Mouse (Mus musculus) midbrain, embryonic 13.5 days (tissue): ENCODE measurements around the gene Rnf8. TPM values are rescaled to one million over a fixed set of nuclear protein-coding genes. Genes with fewer than 3 reads are reported as not detected.

Experiments used
- ATAC-seq: fragments of 200-750 bp; cut with Nextera tagmentation; 2 replicates; pipeline ENCODE4 v1.8.0; 2017; ENCODE audit warnings: mild to moderate bottlenecking, moderate TSS enrichment, moderate library complexity
- H3K27ac ChIP-seq: fragments of 300-500 bp; sonication (generic); 2 replicates; pipeline ENCODE4 v1.5.1; 2015; ENCODE audit warnings: inconsistent platforms, mild to moderate bottlenecking, moderate library complexity
- H3K27me3 ChIP-seq: fragments of 300-500 bp; sonication (generic); 2 replicates; pipeline ENCODE4 v1.6.1; 2015; ENCODE audit warnings: mild to moderate bottlenecking, inconsistent platforms
- H3K36me3 ChIP-seq: fragments of 300-500 bp; sonication (generic); 2 replicates; pipeline ENCODE4 v1.6.1; 2015; ENCODE audit warnings: mild to moderate bottlenecking, inconsistent platforms
- H3K4me1 ChIP-seq: fragments of 300-500 bp; sonication (generic); replicated peaks from 2 replicates; pipeline ENCODE4 v1.6.1; 2015; ENCODE audit warnings: inconsistent platforms
- H3K4me2 ChIP-seq: fragments of 300-500 bp; sonication (generic); replicated peaks from 2 replicates; pipeline ENCODE4 v1.6.1; 2015; ENCODE audit warnings: moderate library complexity, mild to moderate bottlenecking, inconsistent platforms
- H3K4me3 ChIP-seq: fragments of 300-500 bp; sonication (generic); replicated peaks from 2 replicates; pipeline ENCODE4 v1.5.1; 2015; ENCODE audit warnings: mild to moderate bottlenecking, inconsistent platforms
- H3K9ac ChIP-seq: fragments of 300-500 bp; sonication (generic); replicated peaks from 2 replicates; pipeline ENCODE4 v1.6.1; 2015; ENCODE audit warnings: mild to moderate bottlenecking, inconsistent platforms
- H3K9me3 ChIP-seq: fragments of 300-500 bp; sonication (generic); 2 replicates; pipeline ENCODE4 v1.6.1; 2016; ENCODE audit warnings: mild to moderate bottlenecking, inconsistent platforms
- WGBS: fragments of 180-500 bp; shearing (Covaris S2); methylation state at CpG from one replicate; pipeline ENCODE4 v1.1.7; 2015; 5-methylcytosine and 5-hydroxymethylcytosine counted together
- polyA plus RNA-seq: library from polyadenylated mRNA; unstranded; fragments of >200 nt; fragmentation: Nextera tagmentation; extraction: Ambion mirVana; gene quantifications from 2 replicates; pipeline ENCODE4 v1.2.1, GENCODE M21; 2015

Rnf8 gene
- 87.3 and 94.9 TPM in 2 replicates for polyA plus RNA-seq

DNA sequence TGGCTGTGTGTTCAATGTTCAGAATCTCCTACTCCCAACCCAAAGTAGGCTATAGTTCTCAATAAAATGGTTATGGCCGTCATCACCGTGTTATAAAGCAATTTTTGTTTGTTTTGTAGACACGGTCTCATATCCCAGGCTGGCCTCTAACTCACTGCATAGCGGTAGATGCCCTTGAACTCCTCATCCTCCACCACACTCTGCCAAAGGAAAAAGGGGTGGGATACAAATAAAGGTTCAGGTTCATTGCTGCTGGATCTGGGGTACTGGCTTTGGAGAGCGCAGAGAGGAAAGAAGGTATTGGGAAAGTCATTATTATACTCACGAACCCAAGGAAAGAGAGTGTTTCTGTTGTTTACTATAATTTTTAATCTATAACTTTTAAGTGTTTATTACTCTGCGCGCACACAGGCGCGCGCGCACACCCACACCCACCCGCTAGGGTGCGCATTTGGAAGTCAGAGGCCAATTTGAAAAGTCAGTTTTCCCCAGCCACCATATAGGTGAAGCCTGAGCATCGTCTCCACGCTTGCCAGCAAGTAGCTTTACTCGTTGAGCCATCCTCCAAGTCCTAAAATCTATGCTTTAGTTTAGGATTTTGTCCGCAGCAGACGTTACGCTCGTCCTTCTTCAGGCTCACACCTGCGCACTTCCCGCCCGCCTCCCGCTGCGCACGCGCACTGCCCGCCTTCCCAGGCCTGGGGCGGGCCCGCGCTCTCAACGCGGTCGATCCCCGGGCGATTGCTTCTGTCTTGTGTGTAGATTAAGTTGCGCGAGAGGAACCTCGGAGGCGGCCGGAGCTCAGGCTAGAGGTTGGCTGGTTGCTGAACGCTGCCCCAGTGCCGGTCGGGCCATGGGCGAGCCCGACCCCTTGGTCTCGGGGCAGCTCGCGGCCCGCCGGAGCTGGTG is at the start of gene Rnf8, which contains the start of gene Gm28043:
TSS of gene Rnf8 (plus strand) at position 676 of the 909 bp plus-strand sequence.
TSS of gene Gm28043 (plus strand) at position 762 of the 909 bp plus-strand sequence.
- Histone ChIP-seq H3K27me3 (no peaks in the 10 kb centered on the region), H3K4me3 (peak within 1 kb of the TSS; percentile 95), H3K9ac (peak within 1 kb of the TSS; percentile 99), H3K4me2 (peak within 1 kb of the TSS; percentile 93), H3K9me3 (no peaks in the 10 kb centered on the region), H3K27ac (peak within 1 kb of the TSS; percentile 93), H3K4me1 (peaks cover 33% of the 10 kb centered on the region), H3K36me3 (peaks cover 12% of the 10 kb centered on the region)
- WGBS: 2% methylated on average over 52 of the region's 52 CpGs
- ATAC-seq: peak; percentile 94

DNA sequence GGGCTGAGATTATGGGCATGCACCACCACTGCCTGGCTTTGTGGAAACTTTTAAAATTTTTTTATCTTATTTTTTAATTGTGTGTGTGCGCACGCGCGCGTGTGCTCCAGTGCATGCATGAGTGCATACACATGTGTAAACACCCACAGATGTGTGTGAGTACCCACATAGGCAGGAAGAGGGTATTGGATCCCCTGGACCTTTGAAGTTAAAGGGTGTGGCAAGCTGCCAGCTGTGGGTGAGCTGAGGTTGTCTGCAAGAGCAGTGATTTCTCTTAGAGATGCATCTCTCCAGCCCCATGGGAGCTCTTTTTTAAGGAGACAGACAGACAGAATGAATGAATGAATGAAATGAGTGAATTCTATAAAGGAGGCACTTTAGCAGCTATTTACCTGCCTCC is 49.1 kb upstream of the Rnf8 start:
- ATAC-seq: no peak
- WGBS: 98% methylated on average over 5 of the region's 5 CpGs
- H3K4me1 ChIP-seq: no peaks in the 10 kb centered on the region
- H3K27me3 ChIP-seq: no peaks in the 10 kb centered on the region
- H3K4me3 ChIP-seq: no peak overlapping the region
- H3K4me2 ChIP-seq: no peak overlapping the region
- H3K27ac ChIP-seq: no peak overlapping the region
- H3K36me3 ChIP-seq: peaks cover 43% of the 10 kb centered on the region
- H3K9ac ChIP-seq: no peak overlapping the region
- H3K9me3 ChIP-seq: no peaks in the 10 kb centered on the region

DNA sequence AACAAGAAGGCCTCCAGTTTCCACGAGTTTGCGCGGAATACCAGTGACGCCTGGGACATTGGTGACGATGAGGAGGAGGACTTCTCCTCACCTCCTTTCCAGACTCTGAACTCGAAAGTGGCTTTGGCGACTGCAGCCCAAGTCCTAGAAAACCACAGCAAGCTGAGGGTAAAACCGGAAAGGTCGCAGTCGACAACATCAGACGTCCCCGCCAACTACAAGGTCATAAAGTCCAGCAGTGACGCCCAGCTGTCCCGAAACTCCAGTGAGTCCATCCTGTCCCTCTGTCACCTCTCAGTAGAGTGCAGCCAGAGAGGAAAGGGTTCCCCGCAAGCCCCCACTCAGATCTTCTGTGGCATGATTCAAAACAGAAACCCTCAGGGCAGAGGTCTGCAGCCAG is 46.2 kb upstream of the Rnf8 start:
- Histone ChIP-seq H3K27me3 (no peaks in the 10 kb centered on the region), H3K4me1 (no peaks in the 10 kb centered on the region), H3K9ac (no peak overlapping the region), H3K27ac (no peak overlapping the region), H3K4me2 (no peak overlapping the region), H3K36me3 (peaks cover 70% of the 10 kb centered on the region), H3K9me3 (no peaks in the 10 kb centered on the region), H3K4me3 (no peak overlapping the region)
- 93% methylated on average over 15 of the region's 15 CpGs for WGBS
- no peak for ATAC-seq

DNA sequence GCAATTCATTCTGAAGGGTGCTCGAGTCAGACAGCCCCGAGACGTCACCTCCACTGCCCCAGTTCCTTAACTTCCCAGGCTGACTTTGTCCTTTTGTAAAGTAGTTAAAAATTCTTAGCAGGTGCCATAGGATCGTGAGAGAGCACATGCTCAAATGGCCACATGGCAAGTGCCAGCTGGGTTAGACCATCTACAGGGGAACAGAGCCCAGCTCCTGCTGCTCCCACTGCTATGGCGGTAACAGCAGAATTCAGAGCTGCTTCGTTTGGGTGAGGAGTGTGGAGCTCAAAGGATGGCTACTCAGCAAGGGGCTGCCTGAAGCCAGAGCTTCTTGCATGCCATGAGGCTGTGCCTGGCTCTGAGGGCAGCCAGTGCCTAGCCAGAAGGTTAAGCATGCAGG is 44.8 kb upstream of the Rnf8 start:
- Histone ChIP-seq H3K9me3 (no peaks in the 10 kb centered on the region), H3K27ac (no peak overlapping the region)

DNA sequence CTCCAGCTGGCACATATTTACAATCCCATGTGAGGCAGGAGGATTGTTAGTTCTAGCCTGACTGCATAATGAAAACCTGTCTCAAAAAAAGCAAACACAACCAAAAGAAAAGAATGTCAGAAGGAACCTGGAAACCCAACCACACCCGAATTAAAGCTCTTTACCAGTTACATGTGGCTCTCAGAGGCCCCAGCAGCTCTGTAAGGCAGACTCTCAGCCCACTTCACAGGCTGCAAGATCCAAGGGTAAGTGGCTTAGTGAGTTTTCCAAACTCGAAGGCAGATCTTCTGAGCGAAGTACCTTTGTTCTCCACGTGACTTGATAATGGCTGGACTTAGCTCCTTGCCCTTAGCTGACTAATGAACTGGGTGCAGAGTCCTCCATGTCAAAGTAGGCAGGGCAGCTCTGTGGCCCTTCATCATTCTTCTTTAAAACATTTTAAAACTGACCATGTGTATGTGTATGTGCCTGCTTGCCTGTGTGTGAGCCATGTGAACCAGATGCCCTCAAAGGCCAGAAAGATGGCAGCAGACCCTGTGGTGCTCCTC is 34.9 kb upstream of the Rnf8 start:
- WGBS: 84% methylated on average over 4 of the region's 4 CpGs
- peaks cover 81% of the 10 kb centered on the region for H3K36me3 ChIP-seq
- H3K27me3 ChIP-seq: no peaks in the 10 kb centered on the region
- no peak overlapping the region for H3K4me2 ChIP-seq
- ATAC-seq: no peak
- no peak overlapping the region for H3K9ac ChIP-seq
- H3K9me3 ChIP-seq: no peaks in the 10 kb centered on the region
- no peak overlapping the region for H3K4me3 ChIP-seq
- H3K4me1 ChIP-seq: no peaks in the 10 kb centered on the region
- H3K27ac ChIP-seq: no peak overlapping the region

More for the DNA sequence above, 44.8 kb upstream of the Rnf8 start:
- Histone ChIP-seq H3K9ac (no peak overlapping the region), H3K4me1 (no peaks in the 10 kb centered on the region), H3K4me2 (no peak overlapping the region), H3K36me3 (peaks cover 76% of the 10 kb centered on the region), H3K27me3 (no peaks in the 10 kb centered on the region), H3K4me3 (no peak overlapping the region)
- WGBS: 81% methylated on average over 6 of the region's 6 CpGs
- no peak for ATAC-seq

DNA sequence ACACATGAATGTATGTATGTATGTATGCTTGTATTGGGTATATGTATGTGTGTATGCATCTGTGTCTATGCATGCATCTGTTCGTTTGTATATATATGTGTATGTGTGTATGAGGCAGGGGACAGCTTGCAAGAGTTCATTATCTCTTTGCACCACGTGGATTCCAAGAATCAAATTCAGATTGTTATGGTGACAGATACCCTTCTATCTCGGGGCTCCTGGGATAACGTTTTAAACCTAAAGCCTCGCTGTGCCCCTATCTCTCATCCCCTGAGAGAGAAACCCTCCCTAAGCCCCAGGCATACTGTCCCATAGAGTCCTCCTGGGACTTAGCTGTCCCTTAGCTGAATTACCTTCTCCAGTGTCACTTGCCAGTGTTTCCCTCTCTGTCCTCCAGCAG is 31.0 kb upstream of the Rnf8 start:
- Histone ChIP-seq H3K4me1 (peaks cover 3% of the 10 kb centered on the region; the same call in 1 of the 2 replicates), H3K9me3 (no peaks in the 10 kb centered on the region), H3K9ac (no peak overlapping the region), H3K4me3 (no peak overlapping the region), H3K27ac (no peak overlapping the region), H3K36me3 (peaks cover 59% of the 10 kb centered on the region), H3K27me3 (no peaks in the 10 kb centered on the region), H3K4me2 (no peak overlapping the region)
- ATAC-seq: no peak
- WGBS: 84% methylated on average over 5 of the region's 5 CpGs

DNA sequence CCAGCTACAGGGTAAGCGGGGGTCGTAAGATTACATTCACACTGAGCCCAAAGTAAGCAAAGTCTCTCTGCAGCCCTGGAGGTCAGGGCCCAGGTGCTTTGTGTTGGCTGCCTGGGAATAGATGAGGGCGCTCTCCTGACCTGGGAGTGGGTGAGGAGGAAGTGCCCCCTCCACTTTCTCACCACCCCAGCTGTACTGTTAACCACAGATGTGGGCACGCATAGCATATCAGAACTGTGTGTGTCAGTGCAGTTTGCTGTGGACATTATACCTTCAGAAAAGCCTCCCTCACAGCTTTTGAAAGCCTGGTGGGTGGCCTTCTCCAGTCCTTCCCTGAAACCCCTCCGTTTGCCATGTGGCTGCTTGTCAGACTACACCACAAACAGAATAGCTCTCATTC is 30.3 kb upstream of the Rnf8 start:
- Histone ChIP-seq H3K4me1 (peaks cover 10% of the 10 kb centered on the region), H3K4me3 (no peak overlapping the region), H3K27ac (no peak overlapping the region), H3K9ac (no peak overlapping the region), H3K27me3 (no peaks in the 10 kb centered on the region), H3K4me2 (no peak overlapping the region), H3K9me3 (no peaks in the 10 kb centered on the region), H3K36me3 (peaks cover 52% of the 10 kb centered on the region)
- WGBS: 84% methylated on average over 5 of the region's 5 CpGs
- no peak for ATAC-seq

DNA sequence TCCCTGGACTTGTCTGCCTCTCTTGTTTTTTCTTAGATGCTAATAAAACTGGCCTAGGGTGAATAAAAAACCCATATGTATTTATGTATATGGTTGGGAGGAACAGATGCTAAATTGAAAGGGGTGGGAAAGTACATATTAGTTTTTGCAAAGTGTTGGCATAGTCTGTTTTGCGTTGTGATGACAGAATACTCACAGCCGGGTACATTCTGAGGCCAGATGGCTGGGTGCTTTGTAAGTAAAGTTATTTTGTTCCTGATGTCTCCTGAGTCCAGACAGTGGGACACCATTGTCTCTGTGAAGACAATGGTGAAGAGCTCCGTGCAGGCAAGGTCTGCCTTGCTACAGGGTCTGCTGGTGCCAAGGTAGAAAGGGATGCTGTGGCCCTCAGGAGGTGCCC is 29.9 kb upstream of the Rnf8 start:
- H3K36me3 ChIP-seq: peaks cover 47% of the 10 kb centered on the region
- 69% methylated on average over 3 of the region's 3 CpGs for WGBS
- no peak overlapping the region for H3K4me2 ChIP-seq
- ATAC-seq: no peak
- no peaks in the 10 kb centered on the region for H3K9me3 ChIP-seq
- H3K4me3 ChIP-seq: no peak overlapping the region
- peaks cover 14% of the 10 kb centered on the region for H3K4me1 ChIP-seq
- H3K27me3 ChIP-seq: no peaks in the 10 kb centered on the region
- no peak overlapping the region for H3K9ac ChIP-seq
- no peak overlapping the region for H3K27ac ChIP-seq

DNA sequence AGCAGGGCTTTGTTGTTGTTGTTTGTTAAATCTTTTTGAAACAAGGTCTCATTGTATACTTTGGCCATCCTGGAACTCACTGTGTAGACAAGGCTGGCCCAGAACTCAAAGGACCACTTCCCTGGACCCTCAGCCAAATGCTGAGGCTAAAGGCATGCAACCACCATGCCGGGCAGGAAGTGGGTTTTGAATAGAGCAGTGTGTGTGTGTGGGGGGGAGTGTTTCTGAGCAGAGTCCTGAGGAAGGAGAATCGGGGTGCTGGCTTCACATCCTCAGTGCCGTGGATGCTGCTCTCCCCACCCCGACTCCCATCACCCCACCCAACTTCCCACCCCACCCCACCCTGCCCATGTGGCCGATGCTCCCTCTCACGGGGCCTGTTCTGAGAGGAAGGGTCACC is 29.1 kb upstream of the Rnf8 start:
- H3K27ac ChIP-seq: no peak overlapping the region
- H3K4me1 ChIP-seq: peaks cover 18% of the 10 kb centered on the region
- no peaks in the 10 kb centered on the region for H3K9me3 ChIP-seq
- WGBS: 94% methylated on average over 6 of the region's 6 CpGs
- no peak overlapping the region for H3K4me3 ChIP-seq
- H3K27me3 ChIP-seq: no peaks in the 10 kb centered on the region
- H3K9ac ChIP-seq: no peak overlapping the region
- peaks cover 44% of the 10 kb centered on the region for H3K36me3 ChIP-seq
- no peak overlapping the region for H3K4me2 ChIP-seq
- no peak for ATAC-seq

DNA sequence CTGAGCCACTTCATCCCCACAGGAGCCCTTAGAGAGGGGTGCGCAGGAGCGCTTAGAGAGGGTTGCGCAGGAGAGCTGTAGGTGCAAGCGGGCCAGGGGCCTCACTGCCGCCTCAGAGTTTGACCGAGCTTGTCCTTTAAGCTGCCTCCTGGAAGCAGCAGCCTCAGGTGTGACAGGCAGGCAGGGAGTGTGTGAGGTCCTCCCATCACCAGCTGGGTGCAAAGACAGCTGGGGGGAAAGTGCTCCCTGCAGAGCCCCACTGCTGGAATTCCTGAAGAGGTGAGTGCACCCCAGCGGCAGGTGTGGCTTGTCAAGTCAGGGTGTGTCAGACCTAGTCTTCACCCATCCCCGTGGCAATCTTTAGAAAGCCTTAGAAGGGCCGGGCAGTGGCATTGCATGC is 27.7 kb upstream of the Rnf8 start:
- H3K27me3 ChIP-seq: no peaks in the 10 kb centered on the region
- peaks cover 32% of the 10 kb centered on the region for H3K36me3 ChIP-seq
- H3K4me1 ChIP-seq: peaks cover 18% of the 10 kb centered on the region
- ATAC-seq: no peak
- no peak overlapping the region for H3K27ac ChIP-seq
- no peak overlapping the region for H3K4me3 ChIP-seq
- no peaks in the 10 kb centered on the region for H3K9me3 ChIP-seq
- H3K4me2 ChIP-seq: no peak overlapping the region
- H3K9ac ChIP-seq: no peak overlapping the region
- 85% methylated on average over 9 of the region's 9 CpGs for WGBS

DNA sequence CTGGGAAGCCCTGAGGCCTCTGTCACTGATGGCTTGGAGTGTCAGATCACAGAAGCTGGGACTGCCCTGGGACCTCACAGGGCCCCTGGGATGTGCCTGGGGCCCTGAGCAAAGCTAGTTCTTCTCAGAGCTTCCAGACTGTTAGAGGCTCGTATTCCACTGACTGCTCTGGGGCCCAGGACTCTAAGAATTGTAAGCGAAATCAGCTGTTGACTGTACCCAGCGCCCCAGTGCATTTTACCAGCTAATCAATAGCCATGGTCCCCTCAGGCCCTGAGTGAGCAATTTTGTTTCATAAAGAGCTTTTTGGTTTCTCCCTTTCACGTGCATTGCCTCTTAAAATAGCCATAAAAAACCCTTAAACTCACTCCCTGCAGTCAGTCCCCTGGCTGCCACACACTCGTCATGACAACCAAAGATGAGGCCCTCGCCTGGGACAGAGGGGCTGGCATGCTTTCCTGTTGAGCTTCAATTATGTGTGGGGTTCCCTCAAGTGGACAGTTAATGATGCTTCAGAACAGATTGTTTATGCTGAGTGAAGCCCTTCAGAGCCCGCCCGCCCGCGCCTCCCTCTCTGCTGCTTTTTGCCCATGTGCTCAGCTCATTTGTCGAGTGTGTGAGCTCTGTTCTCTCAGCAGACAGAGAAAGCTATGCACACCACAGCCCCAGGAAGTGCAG is 25.2 kb upstream of the Rnf8 start:
- Histone ChIP-seq H3K27me3 (no peaks in the 10 kb centered on the region), H3K4me3 (no peak overlapping the region), H3K9me3 (no peaks in the 10 kb centered on the region), H3K4me2 (no peak overlapping the region), H3K9ac (no peak overlapping the region), H3K36me3 (peaks cover 19% of the 10 kb centered on the region), H3K27ac (peak overlapping the region; percentile 35), H3K4me1 (peaks cover 18% of the 10 kb centered on the region)
- 39% methylated on average over 11 of the region's 11 CpGs for WGBS
- peak; percentile 81 for ATAC-seq
